Mouse (Mus musculus) frontal cortex, postnatal 36 days (tissue): ENCODE data around the gene Rmnd5a.

Experiments
- DNase-seq, 2 experiments: peaks; one replicate each; pipeline ENCODE4 v3.0.0; 2022; ENCODE audit warnings: low spot score in 2 of 2

Gene Rmnd5a

GRCm38 (mm10) chr6:71371085-71371605, 69.3 kb downstream of the Rmnd5a start:
- DNase-seq, result no peak

DNA sequence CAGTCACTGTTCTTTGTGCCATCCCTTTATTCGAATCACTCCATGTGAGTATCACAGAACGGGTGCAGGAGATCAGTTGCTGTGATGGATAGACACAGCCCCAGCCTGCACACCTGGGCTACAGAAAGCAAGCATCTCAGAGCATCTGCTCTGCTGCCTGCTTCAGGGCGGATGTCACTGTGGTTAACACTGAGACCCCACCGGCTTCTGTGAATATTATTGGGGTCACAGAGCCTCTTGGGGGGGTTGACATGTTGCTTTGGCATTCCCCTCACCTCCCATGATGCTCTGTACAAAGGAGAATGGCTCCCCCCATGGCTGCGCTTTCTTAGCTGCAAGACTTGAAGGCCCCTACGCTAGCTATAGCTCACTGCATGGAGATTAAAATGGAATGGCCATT, 71.0 kb downstream of the Rmnd5a start:
- DNase-seq, result no peak

- peak; percentile 9 to 13 for DNase-seq
Observed at GRCm38 (mm10) chr6:71363995-71364394, 76.4 kb downstream of the Rmnd5a start.

DNA sequence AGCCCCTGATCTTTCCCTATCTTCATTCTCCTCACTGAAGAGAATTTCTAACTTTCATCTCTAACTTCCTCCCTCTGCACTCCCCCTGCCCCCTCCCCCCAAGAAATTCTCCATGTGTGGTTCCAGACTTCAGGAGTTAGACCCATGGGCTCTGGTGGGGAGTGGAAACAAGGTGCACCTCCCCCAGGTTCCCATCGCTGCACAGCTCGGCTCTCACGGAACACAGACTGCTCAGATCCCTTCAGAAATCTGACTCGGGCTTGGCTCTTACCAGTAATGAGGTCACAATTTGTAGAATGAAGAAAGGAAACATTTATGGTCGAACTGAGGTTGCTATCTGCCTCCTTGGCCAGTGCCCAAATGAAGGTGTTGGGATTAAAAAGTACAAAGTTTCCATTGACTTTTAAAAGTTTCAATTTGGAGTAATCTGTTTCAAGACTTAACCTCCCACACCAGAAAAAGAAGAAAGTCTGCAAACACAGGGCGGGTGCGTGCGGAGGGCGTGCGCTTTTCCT, 79.2 kb downstream of the Rmnd5a start:
- DNase-seq, result no peak

DNA sequence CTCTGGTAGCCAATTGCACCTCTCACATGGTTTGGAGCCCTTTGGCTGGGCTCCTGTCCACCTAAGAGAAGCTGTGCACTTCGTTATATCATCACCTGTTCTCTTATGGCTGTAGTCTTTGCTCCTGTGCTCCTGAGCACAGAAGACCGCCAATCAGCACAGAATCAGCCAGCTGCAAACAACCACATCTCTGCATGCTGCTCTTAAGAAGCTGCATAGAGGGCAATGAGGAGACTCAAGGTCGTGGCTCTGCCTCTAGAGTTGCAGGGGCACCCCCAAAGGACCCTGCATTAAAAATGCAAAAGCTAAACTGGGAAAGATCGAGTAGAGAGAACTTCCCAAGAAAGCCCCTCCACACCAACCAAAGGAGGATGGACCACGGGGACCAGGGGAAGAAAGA, 79.7 kb downstream of the Rmnd5a start:
- no peak for DNase-seq

DNA sequence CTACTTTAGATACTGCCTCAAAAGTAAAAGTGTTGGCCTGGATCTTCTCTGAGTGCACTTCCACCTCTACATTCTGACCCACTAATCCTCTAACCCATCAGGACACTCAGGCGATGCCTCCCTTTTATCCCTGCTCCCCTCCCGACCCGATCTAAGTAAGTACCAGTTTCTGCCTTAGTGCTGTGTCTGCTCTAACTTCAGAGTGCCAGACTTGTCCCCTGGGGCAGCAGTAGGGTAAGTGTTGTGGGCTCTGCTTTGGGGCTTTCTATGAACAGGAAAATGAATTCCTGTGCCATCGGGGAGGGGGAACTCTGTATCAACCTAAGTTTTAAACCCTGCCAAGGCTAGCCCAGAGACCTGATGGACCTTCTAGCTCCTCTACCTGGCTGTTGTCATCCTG, 80.2 kb downstream of the Rmnd5a start:
- DNase-seq, result no peak

DNA sequence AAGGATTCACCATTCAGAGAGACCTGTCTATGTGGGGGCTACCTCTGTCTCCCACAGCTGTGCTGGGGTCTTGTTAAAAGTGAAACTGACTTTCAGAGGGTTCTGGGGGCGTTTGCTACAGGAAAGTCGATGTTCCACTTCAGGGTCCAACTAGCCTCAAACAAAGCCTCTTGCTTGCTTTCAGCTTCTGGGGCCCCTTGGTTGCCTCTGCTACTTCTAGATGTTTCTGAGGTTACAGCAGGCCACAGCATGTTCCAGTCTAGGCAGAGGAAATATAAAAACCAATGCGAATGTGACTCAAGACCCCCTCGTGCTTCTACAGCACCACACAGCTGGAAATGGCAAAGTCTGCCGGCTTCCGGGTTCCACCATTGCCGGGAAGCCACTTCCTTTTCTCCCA, 82.9 kb downstream of the Rmnd5a start:
- DNase-seq, result no peak

DNA sequence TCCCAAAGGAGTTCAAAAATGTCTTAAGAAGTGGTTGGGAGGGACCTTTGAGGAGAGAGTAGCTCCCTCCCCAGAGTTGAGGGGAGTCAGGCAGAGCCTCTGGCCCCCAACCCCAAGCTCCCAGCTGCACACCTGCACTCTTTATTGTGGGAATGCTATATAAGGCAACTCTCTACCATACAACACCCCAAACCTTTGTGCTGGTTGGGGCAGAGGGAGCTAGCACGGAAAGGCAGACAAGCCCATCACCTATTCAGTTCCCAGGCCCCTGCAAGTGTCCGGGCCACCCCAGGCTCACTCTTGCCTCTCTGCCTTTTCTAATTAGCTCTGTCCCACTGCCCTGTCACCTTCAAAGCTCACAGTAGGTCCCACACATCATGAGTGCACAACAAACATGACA, 86.7 kb downstream of the Rmnd5a start:
- no peak for DNase-seq

DNA sequence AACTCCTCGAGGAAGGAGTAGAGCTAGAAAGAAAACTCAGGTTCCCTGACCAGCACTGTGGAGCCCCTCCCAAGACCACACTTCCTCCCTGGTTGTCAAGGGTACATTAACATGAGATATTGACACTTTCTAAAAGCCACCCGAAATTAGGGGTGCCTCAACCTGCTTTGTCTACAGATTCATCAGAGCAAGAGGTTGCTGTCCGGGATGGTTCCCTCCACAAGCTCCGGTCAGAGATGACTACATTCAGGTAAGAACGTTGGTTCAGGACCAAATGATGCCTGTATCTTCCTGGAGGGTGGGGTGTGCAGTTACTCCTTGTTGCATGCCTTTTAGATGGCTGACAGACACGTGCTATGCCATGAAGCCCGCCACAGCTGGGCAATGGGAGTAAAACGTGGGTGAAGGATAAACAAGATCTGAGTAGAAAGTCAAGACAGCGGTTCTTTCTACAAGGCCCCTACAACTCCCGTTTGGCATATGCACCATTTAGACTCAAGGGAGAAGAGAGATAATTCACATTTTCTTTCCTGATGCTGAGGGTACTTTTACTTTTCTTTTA, 87.5 kb downstream of the Rmnd5a start:
- no peak for DNase-seq

GRCm38 (mm10) chr6:71352201-71352600, 88.2 kb downstream of the Rmnd5a start:
- no peak for DNase-seq

DNA sequence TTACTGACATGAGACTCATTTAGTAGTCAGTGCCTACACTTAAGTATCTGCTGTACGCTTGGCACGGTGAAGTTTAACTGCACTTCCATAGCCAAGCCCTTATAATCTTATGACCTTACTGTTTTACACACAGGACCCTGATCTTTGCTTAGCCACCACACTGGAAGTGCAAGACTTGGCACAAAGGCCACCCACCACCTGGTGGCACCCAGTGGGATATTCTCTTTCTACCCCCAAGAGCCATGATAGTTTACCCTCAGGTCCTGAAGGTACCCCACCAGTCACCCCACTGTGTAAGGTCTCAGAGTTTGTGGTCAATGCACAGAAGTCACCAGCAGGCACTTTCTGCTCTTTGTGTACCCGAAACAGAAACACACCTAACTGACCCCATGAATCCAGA, 89.2 kb downstream of the Rmnd5a start:
- DNase-seq, result no peak

DNA sequence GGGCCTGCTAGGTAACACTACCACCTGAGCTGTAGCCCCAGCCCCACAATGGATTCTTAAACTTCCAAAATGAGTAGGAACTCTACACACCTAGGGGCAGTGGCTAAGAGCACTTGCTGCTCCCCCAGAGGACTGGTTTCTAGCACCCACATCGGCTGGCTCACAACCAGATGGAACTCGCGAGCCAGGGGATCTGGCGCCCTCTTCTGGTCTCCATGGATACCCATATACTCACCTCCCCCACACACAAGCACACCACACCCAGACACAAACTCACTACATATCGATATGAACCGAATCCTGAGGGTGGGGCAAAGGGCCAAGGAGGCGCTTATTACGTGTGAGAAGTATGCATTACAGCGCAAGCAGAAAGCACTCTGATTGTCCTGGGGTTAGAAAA, 92.4 kb downstream of the Rmnd5a start:
- no peak for DNase-seq

DNA sequence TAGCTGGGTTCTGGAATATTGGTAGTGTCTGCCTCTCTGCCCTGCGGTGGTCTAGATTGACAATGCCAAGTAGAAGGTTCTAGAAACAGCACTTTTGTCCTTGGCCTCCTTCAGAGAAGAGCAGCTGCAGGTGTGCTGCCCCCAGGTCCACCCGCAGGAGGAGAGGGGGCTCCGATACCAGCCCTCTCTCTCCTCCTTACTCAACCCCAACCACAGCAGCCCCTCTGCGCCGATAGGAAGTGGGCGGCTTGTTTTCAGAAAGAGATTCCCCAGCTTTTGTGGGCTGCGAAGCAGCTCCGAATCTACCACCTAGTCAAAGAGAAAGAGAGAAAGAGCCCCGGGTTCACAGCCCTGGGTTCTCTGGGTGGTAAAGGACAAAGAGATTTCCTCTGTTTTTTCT, 99.3 kb downstream of the Rmnd5a start:
- DNase-seq, result no peak

DNA sequence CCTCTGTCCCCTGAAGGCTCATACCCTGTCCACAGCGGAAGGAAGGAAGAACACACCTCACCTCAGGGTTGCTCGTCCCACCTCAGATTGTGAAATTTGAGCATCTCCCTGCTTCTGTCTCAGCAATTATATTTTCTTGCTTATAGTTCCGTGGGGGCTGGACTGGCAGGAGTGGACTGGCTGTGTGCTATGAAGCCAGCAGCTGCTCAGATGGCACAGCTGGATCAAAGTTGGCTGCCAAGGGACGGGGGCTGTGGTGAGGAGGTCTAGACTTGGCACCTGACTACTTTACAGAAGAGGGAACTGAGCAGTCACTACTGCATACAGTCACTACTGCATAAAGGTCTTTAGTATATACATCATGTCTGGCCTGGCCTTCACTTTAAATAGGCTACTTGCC, 101.1 kb downstream of the Rmnd5a start:
- DNase-seq, result no peak

- DNase-seq, result no peak
Observed at GRCm38 (mm10) chr6:71338941-71339340, 101.5 kb downstream of the Rmnd5a start.
